Mouse (Mus musculus) heart, adult 18-20 months (tissue): Measurements from ENCODE around the gene Dtx3. TPM values are rescaled to one million over a fixed set of nuclear protein-coding genes. Genes with fewer than 3 reads are reported as not detected.
"Not testable (repeated sequence)": the region's sequence is repeated elsewhere in the genome, so short reads cannot be mapped to it uniquely, and the experiment has no call there.

Experiments
- DNase-seq, 2 experiments: peaks; one replicate each; pipeline ENCODE4 v3.0.0; 2021 to 2022; ENCODE audit warnings: mixed read lengths in 1 of 2
- total RNA-seq, 2 experiments: library from RNA; stranded (reverse); gene quantifications; 2 replicates each; pipeline ENCODE4 v1.2.3; 2021

Gene Dtx3
- total RNA-seq, 2 experiments from 2014 or later: 18.1 to 21.2 TPM

DNA sequence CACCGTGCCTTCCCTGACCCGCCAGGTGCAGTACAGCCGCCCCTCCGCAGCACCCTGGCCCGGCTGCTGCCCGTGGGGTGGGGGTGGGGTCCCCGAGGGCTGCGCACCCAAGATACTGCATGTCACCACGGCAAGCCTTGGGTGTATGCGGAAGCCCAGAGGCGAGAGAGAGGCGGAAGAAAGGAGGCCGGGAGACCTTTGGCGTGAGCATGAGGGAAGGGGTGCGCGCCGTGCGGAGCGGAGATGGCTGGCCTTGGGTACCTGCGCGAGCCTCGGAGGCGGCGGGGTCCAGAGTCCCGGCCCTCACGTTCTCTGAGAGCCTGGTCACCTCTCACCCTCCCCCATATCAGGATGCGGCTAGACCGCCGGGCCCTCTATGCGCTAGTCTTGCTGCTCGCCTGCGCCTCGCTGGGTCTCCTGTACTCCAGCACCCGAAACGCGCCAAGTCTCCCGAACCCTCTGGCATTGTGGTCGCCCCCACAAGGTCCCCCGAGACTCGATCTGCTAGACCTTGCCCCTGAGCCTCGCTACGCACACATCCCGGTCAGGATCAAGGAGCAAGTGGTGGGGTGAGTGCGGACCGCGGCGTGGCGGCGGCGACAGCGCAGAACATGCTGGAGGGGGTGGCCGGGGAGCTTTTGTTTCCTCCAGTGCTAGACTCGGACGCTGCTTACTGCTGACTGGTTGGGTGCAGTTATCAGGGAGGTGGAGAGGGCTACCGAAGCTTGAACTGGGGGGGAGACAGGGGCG, 29.7 kb downstream of the Dtx3 start:
- DNase-seq: peak in 1 of 2 experiments; percentile 50

GRCm38 (mm10) chr10:127165354-127165653, 30.2 kb downstream of the Dtx3 start:
- DNase-seq: peak in 1 of 2 experiments; percentile 53

GRCm38 (mm10) chr10:127164631-127165353, 30.7 kb downstream of the Dtx3 start, which contains the start of gene B4galnt1:
B4galnt1 (plus strand) TSS chr10:127165225.
- DNase-seq: peak; percentile 73 to 78

DNA sequence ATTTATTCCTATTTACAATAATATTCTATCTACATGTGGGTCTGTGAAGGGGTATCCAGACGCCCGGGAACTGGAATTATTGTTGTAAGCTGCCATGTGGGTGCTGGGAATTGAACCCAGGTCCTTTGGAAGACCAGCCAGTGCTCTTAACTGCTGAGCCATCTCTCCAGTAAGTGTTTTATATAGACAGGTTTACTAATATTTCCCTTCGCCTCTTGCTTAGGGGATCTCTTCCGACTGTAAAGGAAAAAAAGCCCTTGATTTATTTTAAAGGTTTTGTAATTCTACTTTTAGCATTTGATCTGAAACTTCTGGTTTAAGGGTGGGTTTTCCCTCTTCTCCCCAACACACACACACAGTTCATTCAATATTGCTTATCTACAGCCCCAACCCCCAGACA, 31.3 kb downstream of the Dtx3 start:
- DNase-seq: no peak

- not testable (repeated sequence) for DNase-seq
Observed at GRCm38 (mm10) chr10:127162771-127163261, 32.7 kb downstream of the Dtx3 start.

- no peak for DNase-seq
Observed at GRCm38 (mm10) chr10:127160728-127161127, 34.8 kb downstream of the Dtx3 start.

- DNase-seq: no peak
Observed at GRCm38 (mm10) chr10:127160081-127160480, 35.4 kb downstream of the Dtx3 start.

GRCm38 (mm10) chr10:127158471-127158870, 37.1 kb downstream of the Dtx3 start:
- no peak for DNase-seq

- no peak for DNase-seq
Observed at GRCm38 (mm10) chr10:127156511-127156910, 39.0 kb downstream of the Dtx3 start.

- no peak for DNase-seq
Observed at GRCm38 (mm10) chr10:127156089-127156488, 39.4 kb downstream of the Dtx3 start.

GRCm38 (mm10) chr10:127154652-127155051, 40.9 kb downstream of the Dtx3 start:
- no peak for DNase-seq

- DNase-seq: no peak
Observed at GRCm38 (mm10) chr10:127154241-127154640, 41.3 kb downstream of the Dtx3 start.

- DNase-seq: no peak
Observed at GRCm38 (mm10) chr10:127153323-127153722, 42.2 kb downstream of the Dtx3 start.

- DNase-seq: not testable (repeated sequence)
Observed at GRCm38 (mm10) chr10:127152556-127152955, 43.0 kb downstream of the Dtx3 start.

DNA sequence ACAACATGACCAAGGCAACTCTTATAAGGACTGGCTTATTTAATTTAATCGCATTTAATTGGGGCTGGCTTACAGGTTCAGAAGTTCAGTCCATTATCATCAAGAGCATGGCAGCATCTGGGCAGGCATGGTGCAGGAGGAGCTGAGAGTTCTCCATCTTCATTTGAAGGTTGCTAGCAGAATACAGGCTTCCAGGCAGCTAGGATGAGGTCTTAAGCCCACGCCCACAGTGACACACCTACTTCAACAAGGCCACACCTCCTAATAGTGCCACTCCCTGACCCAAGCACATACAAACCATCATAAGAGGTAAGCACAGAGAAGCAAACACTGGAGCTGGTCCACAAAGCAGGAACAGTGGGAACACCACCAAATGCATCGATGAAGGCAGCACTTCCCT, 44.3 kb downstream of the Dtx3 start:
- not testable (repeated sequence) for DNase-seq

- no peak for DNase-seq
Observed at GRCm38 (mm10) chr10:127150471-127150872, 45.1 kb downstream of the Dtx3 start.

- DNase-seq: no peak
Observed at GRCm38 (mm10) chr10:127147135-127147534, 48.4 kb downstream of the Dtx3 start.

- DNase-seq: no peak
Observed at GRCm38 (mm10) chr10:127145303-127145702, 50.2 kb downstream of the Dtx3 start.

DNA sequence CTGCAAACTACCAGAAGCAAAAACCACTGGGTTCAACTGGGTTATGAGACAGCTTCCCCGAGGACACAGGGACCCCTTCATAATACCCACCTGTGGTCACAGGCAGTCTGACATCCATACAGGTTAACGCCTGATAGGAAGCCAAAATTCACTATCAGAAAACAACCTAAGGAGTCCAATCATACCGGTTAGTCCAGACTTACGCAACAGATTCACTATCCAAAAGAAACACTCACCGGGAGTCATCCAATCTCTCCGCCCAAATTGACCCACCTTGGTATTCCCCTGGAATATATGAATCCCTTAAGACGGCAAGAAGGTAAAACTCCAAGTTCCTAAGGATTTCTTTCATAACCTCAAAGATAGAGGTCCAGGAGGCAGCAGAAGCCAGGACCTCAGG, 51.0 kb downstream of the Dtx3 start:
- no peak for DNase-seq

DNA sequence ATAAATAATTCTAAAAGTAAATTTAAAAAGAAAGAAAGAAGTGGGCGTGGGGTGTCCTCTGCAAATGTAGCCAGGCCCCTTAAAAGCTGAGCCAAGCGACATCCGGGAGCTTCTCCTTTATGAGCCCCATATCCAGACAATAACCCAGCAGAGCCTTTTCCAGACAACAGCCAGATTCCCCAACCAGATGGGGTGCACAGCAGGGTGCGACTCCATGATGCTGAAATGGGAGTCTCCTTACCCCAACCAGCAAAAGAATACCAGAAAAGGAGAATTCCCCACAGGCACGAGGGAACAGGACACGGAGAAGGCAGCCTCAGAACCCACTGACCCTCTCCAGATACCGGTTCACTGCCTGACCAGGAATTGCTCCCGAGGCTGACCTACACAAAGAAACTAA, 52.3 kb downstream of the Dtx3 start:
- DNase-seq: no peak

DNA sequence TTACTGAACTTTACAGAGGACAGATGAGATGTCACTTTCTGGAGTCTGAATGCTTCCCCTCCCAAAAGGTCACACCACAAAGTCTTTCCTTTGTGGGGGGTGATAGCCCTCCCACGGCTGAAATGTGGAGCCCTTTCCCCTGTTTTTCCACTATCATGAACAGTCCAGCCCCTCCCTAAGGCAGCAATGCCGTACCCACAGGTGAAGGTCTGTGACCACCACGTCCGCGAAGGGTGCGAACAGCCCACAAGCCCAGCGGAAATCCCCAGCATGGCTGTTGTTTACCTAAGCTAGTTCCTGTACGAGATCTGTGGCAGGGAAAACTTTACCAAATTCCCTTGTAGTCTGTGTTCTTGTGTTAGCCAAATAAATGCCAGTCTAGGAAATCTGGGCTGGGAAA, 54.0 kb downstream of the Dtx3 start:
- DNase-seq: peak in 1 of 2 experiments; percentile 21

- no peak for DNase-seq
Observed at GRCm38 (mm10) chr10:127140971-127141370, 54.6 kb downstream of the Dtx3 start.
